Mouse (Mus musculus): ENCODE results near the gene Lyst. TPM values are rescaled to one million over a fixed set of nuclear protein-coding genes. Genes with fewer than 3 reads are reported as not detected.

Gene Lyst
- polyA plus RNA-seq, 1 experiment from 2014 or later = 2.8 TPM

DNA sequence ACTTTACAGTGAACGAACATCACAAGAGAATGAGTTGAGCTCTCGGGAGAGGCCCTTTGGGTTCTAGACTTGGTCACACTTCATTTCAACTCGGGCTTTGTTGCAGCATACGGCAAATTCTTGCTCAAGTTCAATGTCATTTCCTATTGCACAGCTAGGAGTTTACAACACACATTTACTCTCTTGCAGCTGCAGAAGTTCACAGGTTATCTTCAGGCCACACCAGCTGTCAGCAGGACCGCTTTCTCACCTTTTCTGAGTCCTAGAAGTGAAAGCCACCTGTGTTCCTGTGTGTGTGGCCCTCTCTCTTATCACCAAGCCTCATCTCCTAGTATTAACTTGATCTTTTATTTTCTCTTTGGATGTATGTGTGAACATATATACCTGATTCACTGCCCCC lies 31.3 kb upstream of the Lyst start:
- Histone ChIP-seq H3K4me1 (replicated peaks) (no peaks in the 10 kb centered on the region), H3K9ac (no peak overlapping the region), H3K4me2 (replicated peaks) (no peak overlapping the region), H3K27me3 (replicated peaks) (no peaks in the 10 kb centered on the region), H3K36me3 (no peaks in the 10 kb centered on the region), H3K4me3 (replicated peaks) (no peak overlapping the region), H3K27ac (no peak overlapping the region), H3K9me3 (no peaks in the 10 kb centered on the region)
- 66% methylated on average over 5 of the region's 5 CpGs for WGBS
- ATAC-seq = peak; percentile 31; the same call in 1 of the 2 replicates

DNA sequence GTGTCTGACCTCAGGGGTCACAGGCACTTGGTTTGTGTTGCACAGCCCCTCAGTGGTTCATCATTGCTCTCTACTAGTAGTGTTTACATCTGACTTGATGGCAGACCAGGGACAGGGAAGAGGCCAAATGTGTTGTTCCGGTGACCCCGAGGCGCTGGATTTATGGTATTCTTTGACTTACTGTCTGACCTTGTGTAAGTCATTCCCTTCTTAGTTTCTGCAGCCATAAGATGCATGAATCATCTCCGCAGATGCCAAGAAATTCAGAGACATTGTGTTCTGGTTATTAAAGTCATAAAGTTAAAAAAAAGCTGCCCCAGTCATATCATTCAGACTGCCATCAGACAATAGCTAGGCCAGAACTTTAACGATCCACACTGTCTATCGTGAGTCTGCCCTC lies 27.6 kb upstream of the Lyst start:
- Histone ChIP-seq H3K9ac (no peak overlapping the region), H3K4me3 (replicated peaks) (no peak overlapping the region), H3K4me2 (replicated peaks) (no peak overlapping the region), H3K4me1 (replicated peaks) (no peaks in the 10 kb centered on the region), H3K36me3 (no peaks in the 10 kb centered on the region), H3K9me3 (no peaks in the 10 kb centered on the region), H3K27ac (no peak overlapping the region), H3K27me3 (replicated peaks) (no peaks in the 10 kb centered on the region)
- no peak for ATAC-seq
- WGBS = 71% methylated on average over 6 of the region's 6 CpGs

DNA sequence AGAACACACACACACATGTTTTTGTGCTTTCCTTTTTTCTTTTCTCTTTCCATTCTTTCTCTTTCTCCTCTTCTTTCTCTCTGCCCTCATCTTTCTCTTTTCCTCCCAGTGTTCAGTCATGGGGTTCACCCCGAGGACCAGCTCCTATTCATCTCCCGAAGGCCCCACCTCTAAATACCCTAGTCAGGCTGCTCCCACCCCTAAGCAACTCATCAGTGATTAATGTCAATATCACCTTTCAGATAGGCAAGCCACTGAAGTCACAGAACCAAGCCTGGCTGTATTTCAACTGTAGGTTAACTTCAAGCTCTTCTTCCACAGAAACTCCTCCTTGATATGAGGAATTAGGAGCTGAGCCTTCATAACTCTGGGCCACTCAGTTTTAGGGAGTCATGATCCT lies 26.1 kb upstream of the Lyst start:
- H3K27ac ChIP-seq = no peak overlapping the region
- H3K4me3 ChIP-seq (replicated peaks) = no peak overlapping the region
- no peaks in the 10 kb centered on the region for H3K9me3 ChIP-seq
- ATAC-seq = no peak
- no peaks in the 10 kb centered on the region for H3K27me3 ChIP-seq (replicated peaks)
- H3K36me3 ChIP-seq = no peaks in the 10 kb centered on the region
- WGBS = 43% methylated on average over 2 of the region's 2 CpGs
- H3K4me2 ChIP-seq (replicated peaks) = no peak overlapping the region
- no peak overlapping the region for H3K9ac ChIP-seq
- no peaks in the 10 kb centered on the region for H3K4me1 ChIP-seq (replicated peaks)

DNA sequence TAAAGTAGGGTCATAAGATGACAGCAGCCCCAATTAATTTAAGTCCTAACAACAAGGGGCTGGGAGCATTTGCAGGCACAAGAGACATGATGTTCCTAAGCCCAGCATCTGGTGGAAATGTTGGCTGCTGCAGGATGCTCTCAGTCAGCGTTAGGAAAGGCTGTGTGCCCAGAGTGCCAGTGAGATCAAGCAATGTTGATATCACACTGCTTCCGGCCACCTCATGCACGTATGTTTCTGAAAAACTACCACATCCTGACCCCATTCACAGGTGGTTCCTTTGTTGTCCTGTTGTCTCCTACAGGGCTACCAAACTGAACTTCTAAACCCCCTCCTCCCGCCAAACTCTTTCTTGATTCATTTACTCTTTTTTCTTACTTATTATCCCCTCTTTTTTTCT lies 25.7 kb upstream of the Lyst start:
- no peak for ATAC-seq
- H3K27ac ChIP-seq = no peak overlapping the region
- 63% methylated on average over 4 of the region's 4 CpGs for WGBS
- H3K9me3 ChIP-seq = no peaks in the 10 kb centered on the region
- H3K4me3 ChIP-seq (replicated peaks) = no peak overlapping the region
- no peaks in the 10 kb centered on the region for H3K36me3 ChIP-seq
- no peaks in the 10 kb centered on the region for H3K27me3 ChIP-seq (replicated peaks)
- no peak overlapping the region for H3K4me2 ChIP-seq (replicated peaks)
- no peak overlapping the region for H3K9ac ChIP-seq
- H3K4me1 ChIP-seq (replicated peaks) = no peaks in the 10 kb centered on the region

DNA sequence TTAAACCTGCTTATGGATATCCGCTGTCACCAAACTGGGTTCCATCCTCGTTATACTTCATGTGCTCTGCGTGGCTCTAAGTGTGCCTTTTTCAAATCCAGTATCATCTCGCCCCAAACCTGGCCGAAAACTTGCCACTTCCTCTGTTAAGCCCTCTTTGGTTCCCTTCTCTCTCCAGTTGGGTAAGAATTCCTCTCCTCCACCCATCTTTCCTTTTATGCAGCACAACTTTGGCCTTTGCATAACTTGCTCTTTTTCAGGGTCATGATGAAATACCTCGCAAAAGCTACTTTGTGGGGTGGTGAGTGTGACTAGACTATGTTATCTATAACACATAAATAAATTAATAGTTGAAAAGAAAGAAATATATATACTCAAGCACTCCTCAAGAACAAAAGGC lies 22.6 kb upstream of the Lyst start:
- H3K9ac ChIP-seq = no peak overlapping the region
- no peaks in the 10 kb centered on the region for H3K4me1 ChIP-seq (replicated peaks)
- no peaks in the 10 kb centered on the region for H3K9me3 ChIP-seq
- H3K27ac ChIP-seq = no peak overlapping the region
- no peak overlapping the region for H3K4me2 ChIP-seq (replicated peaks)
- 90% methylated on average over 6 of the region's 6 CpGs for WGBS
- H3K4me3 ChIP-seq (replicated peaks) = no peak overlapping the region
- no peaks in the 10 kb centered on the region for H3K27me3 ChIP-seq (replicated peaks)
- no peaks in the 10 kb centered on the region for H3K36me3 ChIP-seq
- no peak for ATAC-seq

DNA sequence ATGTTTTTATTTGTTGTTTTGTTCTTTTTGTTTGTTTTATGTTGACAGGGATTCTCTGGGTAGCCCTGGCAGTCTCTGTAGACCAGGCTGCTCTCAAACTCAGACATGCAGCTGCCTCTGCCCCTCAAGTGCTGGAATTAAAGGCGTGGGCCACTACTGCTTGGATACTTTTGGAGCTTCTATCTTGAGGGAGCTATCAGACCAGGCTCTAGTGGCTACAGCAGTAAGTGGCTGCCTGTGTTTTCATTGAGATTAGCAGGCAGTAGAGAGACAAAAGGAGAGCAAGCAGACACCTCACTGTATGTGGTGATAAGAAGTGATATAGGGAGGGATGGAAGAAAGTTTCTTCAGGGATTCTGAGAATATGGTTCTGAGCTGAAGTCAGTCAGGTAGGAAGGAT lies 21.4 kb upstream of the Lyst start:
- no peak for ATAC-seq
- no peak overlapping the region for H3K4me3 ChIP-seq (replicated peaks)
- no peak overlapping the region for H3K4me2 ChIP-seq (replicated peaks)
- 55% methylated on average over 1 of the region's 1 CpGs for WGBS
- H3K9ac ChIP-seq = no peak overlapping the region
- no peaks in the 10 kb centered on the region for H3K27me3 ChIP-seq (replicated peaks)
- no peaks in the 10 kb centered on the region for H3K36me3 ChIP-seq
- no peak overlapping the region for H3K27ac ChIP-seq
- no peaks in the 10 kb centered on the region for H3K9me3 ChIP-seq
- H3K4me1 ChIP-seq (replicated peaks) = 0 out of 2 replicates have a peak, but pooled peaks cover 2% of the 10 kb centered on the region

DNA sequence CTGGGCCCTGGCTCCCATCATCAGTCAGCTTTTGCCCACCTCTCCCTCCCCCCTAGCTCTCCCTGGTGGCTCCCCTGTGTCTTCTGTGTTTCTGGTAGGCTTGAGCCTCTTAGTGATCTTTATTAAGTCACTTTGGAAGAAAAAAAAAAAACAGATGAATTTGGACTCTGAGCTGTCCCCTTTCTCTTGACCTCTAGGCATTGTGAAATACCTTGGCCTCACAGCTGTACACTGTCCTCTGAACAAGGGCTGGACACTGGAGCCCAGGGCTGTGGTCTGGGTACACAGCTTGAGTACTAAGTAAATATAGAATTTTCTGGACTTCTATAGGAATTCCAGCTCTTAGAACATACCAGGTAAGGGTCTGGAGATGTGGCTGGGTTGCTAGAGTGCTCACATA lies 20.6 kb upstream of the Lyst start:
- Histone ChIP-seq H3K36me3 (no peaks in the 10 kb centered on the region), H3K4me2 (replicated peaks) (no peak overlapping the region), H3K9me3 (no peaks in the 10 kb centered on the region), H3K27ac (no peak overlapping the region), H3K4me1 (replicated peaks) (0 out of 2 replicates have a peak, but pooled peaks cover 2% of the 10 kb centered on the region), H3K9ac (no peak overlapping the region), H3K27me3 (replicated peaks) (no peaks in the 10 kb centered on the region), H3K4me3 (replicated peaks) (no peak overlapping the region)
- no peak; the same call in 1 of the 2 replicates for ATAC-seq

DNA sequence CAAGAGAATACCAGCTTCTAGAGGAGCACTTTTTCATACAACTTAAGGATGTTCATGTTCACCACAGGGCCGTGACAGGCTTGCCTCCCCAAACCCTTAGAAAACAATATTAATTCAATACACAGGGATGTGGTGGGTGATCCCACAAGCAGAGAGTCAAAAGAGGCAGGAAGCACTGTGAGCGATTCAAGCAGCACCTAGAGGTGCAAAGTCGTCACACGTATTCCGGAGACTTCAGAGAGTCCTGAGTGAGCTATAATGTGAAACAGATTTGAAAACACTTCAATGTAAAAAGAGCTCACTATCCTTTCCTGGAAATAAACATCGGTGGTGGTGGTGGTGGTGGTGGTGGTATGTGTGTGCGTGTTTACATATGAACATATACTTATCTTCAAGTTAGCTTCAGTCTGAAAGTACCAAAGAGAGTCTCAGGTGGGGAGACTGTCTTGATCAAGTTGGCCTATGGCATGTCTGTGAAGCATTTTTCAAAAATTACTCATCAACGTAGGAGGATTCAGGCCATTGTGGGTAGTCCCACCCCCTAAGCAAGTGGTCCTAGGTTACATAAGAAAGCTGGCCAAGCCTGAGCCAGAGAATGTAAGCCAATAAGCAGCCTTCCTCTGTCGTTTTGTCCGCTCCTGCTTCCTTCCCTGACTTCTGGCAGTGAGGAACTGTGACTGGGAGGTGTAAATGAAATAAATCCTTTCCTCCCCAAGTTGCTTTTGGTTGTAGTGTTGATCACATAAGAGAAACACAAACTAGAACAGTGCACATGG lies 17.9 kb upstream of the Lyst start:
- no peaks in the 10 kb centered on the region for H3K9me3 ChIP-seq
- H3K27me3 ChIP-seq (replicated peaks) = no peaks in the 10 kb centered on the region
- 81% methylated on average over 10 of the region's 10 CpGs for WGBS
- H3K9ac ChIP-seq = no peak overlapping the region
- ATAC-seq = no peak
- no peak overlapping the region for H3K4me3 ChIP-seq (replicated peaks)
- H3K4me1 ChIP-seq (replicated peaks) = 0 out of 2 replicates have a peak, but pooled peaks cover 2% of the 10 kb centered on the region
- H3K27ac ChIP-seq = no peak overlapping the region
- no peak overlapping the region for H3K4me2 ChIP-seq (replicated peaks)
- no peaks in the 10 kb centered on the region for H3K36me3 ChIP-seq

DNA sequence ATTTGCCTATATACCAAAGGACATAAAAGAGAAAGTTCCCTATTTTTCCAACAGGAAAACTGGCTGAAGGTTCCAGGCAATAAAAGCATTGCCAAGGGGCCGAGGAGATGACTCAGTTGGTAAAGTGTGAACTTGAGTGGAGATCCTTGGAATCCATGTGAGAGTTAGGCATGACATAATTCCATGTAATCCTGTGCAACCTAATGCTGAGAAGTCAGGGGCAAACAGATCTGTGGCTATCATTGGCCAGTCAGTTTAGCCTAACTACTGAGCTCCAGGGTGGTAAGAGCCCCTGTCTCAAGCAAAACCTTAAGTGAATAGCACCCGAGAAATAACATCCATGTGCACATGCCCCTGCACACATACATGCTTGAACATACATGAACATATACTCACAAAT lies 17.3 kb upstream of the Lyst start:
- no peaks in the 10 kb centered on the region for H3K36me3 ChIP-seq
- no peaks in the 10 kb centered on the region for H3K9me3 ChIP-seq
- 84% methylated on average over 2 of the region's 2 CpGs for WGBS
- H3K27me3 ChIP-seq (replicated peaks) = no peaks in the 10 kb centered on the region
- ATAC-seq = no peak
- H3K27ac ChIP-seq = no peak overlapping the region
- no peak overlapping the region for H3K4me2 ChIP-seq (replicated peaks)
- H3K4me3 ChIP-seq (replicated peaks) = no peak overlapping the region
- 0 out of 2 replicates have a peak, but pooled peaks cover 2% of the 10 kb centered on the region for H3K4me1 ChIP-seq (replicated peaks)
- H3K9ac ChIP-seq = no peak overlapping the region

DNA sequence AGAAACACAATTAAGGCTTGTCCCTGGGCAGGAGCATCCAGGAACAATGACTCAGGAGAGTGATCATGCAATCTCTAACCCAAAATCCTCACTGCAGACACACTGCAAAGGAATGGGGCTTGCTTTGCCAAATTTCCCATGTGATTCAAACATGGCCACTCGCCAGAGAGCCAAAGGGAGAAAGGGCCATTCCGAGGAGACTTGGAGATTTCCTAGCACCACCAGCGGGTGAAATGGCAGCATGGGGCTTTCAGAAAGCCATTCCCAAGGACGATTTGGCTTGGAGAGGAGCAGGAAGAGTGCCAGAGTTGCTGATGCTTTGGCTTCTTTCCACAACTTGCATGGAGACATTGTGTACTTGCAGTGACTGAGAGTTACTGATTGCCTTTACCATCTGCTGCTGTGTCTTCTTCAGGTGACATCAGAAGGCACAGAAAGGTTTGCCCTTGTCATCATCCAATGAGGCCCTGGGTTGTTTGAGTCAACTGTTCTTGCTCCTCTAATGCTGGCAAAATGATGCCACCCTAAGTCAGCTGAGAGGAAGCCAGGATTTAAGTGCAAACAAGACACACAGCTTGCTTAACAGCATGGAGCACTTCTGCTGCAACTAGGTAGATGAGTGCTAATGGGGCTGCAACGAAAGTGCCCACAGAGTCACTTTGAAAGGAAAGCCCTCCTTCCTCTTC lies 16.5 kb upstream of the Lyst start:
- H3K9ac ChIP-seq = no peak overlapping the region
- H3K27ac ChIP-seq = no peak overlapping the region
- no peaks in the 10 kb centered on the region for H3K9me3 ChIP-seq
- H3K4me1 ChIP-seq (replicated peaks) = 0 out of 2 replicates have a peak, but pooled peaks cover 2% of the 10 kb centered on the region
- H3K4me3 ChIP-seq (replicated peaks) = no peak overlapping the region
- H3K36me3 ChIP-seq = no peaks in the 10 kb centered on the region
- WGBS = 54% methylated on average over 5 of the region's 5 CpGs
- no peaks in the 10 kb centered on the region for H3K27me3 ChIP-seq (replicated peaks)
- H3K4me2 ChIP-seq (replicated peaks) = no peak overlapping the region
- ATAC-seq = no peak

DNA sequence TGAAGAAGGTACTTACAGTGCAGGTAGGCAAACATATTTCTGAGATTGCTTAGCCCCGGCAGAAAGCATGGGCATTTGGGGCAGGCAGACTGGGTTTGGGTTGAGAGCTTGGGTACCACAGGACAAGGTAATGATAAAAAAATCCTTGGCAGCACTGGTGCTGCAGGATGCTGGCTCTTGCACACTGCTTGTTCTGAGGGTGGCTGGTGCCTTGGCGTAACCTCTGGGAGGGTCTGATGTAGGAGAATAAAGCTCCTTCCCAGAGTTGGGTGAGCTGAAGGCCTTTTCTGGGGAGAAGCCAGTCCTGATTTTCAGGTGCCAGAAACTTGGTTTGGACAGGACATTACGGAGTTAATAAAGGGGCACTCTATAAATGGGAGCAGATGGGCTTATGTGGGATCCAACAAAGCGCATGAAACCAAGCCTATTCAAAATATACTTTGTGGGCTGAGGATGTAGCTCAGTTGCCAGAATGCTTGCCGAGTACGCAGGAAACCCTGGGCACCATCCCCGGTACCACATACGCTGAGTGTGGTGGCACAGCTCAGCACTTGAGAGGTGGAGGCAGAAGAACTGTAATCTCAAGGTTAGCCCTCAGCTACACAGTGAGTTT lies 15.8 kb upstream of the Lyst start:
- no peak overlapping the region for H3K27ac ChIP-seq
- ATAC-seq = no peak
- H3K9me3 ChIP-seq = no peaks in the 10 kb centered on the region
- H3K4me3 ChIP-seq (replicated peaks) = no peak overlapping the region
- 0 out of 2 replicates have a peak, but pooled peaks cover 2% of the 10 kb centered on the region for H3K4me1 ChIP-seq (replicated peaks)
- no peak overlapping the region for H3K9ac ChIP-seq
- H3K4me2 ChIP-seq (replicated peaks) = no peak overlapping the region
- 90% methylated on average over 8 of the region's 8 CpGs for WGBS
- no peaks in the 10 kb centered on the region for H3K36me3 ChIP-seq
- H3K27me3 ChIP-seq (replicated peaks) = no peaks in the 10 kb centered on the region

DNA sequence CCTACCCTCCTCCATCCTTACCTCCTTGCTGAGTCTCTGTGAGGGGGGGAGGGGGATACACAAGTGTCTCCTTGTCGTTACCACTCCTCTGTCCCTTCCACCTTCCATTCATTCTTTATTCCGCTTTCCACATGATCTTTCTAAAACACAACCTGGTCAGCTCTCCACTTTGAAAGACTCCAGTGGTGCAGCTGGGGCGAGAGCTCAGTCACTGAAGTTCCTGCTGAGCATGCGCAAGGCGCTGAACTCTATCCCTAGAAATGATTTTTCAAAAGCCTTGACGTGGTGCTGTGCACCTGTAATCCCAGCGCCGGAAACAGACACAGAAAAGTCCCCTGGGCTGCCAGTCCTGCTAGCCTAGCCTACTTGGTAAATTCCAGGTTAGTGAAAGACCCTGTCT lies 15.1 kb upstream of the Lyst start:
- ATAC-seq = no peak
- Histone ChIP-seq H3K4me3 (replicated peaks) (no peak overlapping the region), H3K36me3 (no peaks in the 10 kb centered on the region), H3K27ac (no peak overlapping the region), H3K9ac (no peak overlapping the region), H3K27me3 (replicated peaks) (no peaks in the 10 kb centered on the region), H3K4me1 (replicated peaks) (0 out of 2 replicates have a peak, but pooled peaks cover 2% of the 10 kb centered on the region), H3K4me2 (replicated peaks) (no peak overlapping the region), H3K9me3 (no peaks in the 10 kb centered on the region)
- 70% methylated on average over 8 of the region's 8 CpGs for WGBS
